Mouse (Mus musculus): Measurements from ENCODE around the gene Gm9857. TPM values are rescaled to one million over a fixed set of nuclear protein-coding genes. Genes with fewer than 3 reads are reported as not detected.

Gene Gm9857
- not detected in 2 replicates for polyA plus RNA-seq (2021; fragmentation: Nextera tagmentation)
- long read RNA-seq, experiment 1 = 0 reads
- long read RNA-seq, experiment 2 = 0 reads

DNA sequence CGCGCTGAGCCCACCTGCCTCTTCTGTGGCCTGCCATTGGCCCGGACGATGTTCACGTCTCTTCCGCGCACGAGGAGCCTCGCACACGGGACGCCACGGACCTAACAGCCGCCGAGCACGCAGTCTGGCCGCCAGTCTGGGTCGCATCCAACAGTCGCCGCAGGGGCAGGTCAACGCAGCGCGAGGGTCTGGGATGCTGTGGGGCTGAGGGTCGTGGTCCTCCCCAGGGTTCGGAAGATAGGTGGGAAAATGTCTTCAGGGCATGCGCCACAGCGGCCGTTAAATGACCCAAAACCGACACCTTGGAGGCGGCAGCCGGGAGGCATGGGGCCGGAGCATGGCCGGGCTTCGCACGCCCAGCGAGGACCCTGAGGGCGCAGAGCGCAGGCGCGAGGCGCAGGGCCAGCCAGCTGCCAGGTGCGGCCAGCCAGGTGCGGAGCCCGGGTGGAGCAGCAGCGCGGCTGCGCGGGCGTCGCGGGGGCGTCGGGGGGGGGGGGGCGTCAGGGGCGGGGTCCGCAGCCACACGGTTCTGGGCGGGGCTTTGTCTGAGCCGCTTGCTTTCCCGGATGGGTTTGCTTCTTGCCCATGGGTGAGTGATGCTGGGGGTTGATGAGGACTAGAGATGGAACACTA, at the start of gene Gm9857:
Gene Gm9857, minus strand, starts transcription at position 445 of the 633 bp plus-strand sequence.

GRCm38 (mm10) chr3:108939573-108939972, 672 bp downstream of the Gm9857 start, which contains the start of gene Henmt1:
Gene Henmt1, plus strand, starts transcription at chr3:108939873.

DNA sequence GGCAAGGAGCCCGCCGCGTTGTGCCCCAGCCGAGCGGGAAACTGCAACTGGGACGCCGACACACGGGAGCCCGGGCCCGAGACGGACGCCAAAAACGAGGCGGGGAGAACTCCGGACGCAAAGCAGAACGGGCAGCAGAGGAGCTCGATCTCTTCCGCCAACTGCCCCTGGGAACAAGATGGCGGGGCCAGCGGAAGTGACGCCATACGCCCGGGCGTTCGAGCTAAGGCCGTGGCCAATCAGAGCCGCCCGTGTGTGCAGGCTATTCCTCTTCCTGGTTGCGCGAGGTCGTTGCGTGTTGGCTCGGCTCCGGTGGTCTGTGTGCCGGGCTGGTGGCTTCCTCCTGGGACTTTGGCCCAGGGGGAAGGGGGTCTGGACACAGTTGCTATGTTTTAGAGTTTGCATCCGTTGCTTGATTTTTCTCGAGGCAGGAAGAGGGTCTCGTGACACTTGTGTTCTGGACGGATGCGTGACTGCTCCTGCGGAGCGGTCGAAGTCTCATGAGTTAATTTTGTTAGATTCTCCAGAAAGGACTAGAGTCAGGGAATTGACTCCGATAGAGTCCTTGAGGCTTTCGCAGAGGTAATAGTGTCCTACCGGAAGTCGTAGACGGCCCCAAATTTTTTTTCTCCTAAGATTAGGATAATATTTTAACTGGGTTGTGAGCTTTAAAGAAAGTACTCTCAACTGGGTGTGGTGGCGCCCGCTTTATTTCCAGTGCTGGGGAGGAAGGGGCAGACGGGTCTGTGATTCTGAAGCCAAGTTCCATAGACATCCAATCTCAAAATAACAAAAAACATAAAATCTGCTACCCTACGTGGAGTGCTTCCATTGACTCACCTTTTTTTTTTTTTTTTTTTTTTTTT, 28.5 kb downstream of the Gm9857 start, which contains the start of gene Prpf38b:
Gene Prpf38b, minus strand, starts transcription at position 180 of the 866 bp plus-strand sequence.

Other genes starting within 250 kb of the Gm9857 start
- 7.3 and 8.0 TPM in 2 replicates for gene Gpsm2, start 218.1 kb downstream of the Gm9857 start, polyA plus RNA-seq (2021; fragmentation: Nextera tagmentation)
- not detected in 2 replicates for gene Aknad1, start 200.8 kb downstream of the Gm9857 start, polyA plus RNA-seq (2021; fragmentation: Nextera tagmentation)
- 16.3 and 23.1 TPM in 2 replicates for gene Stxbp3, start 99.9 kb downstream of the Gm9857 start, polyA plus RNA-seq (2021; fragmentation: Nextera tagmentation)
- 0.04 TPM in 1 of 2 replicates, not detected in the other for gene Fndc7, start 50.4 kb downstream of the Gm9857 start, polyA plus RNA-seq (2021; fragmentation: Nextera tagmentation)
- gene Prpf38b, start 28.7 kb downstream of the Gm9857 start, polyA plus RNA-seq (2021; fragmentation: Nextera tagmentation) = 12.4 and 12.9 TPM in 2 replicates
- 2.4 and 3.8 TPM in 2 replicates for gene Henmt1, start 572 bp downstream of the Gm9857 start, polyA plus RNA-seq (2021; fragmentation: Nextera tagmentation)
- gene Fam102b, start 87.2 kb upstream of the Gm9857 start, polyA plus RNA-seq (2021; fragmentation: Nextera tagmentation) = 2.9 and 3.3 TPM in 2 replicates
- gene Slc25a54, start 140.0 kb upstream of the Gm9857 start, polyA plus RNA-seq (2021; fragmentation: Nextera tagmentation) = not detected in 2 replicates
- gene Slc25a24, start 182.7 kb upstream of the Gm9857 start, polyA plus RNA-seq (2021; fragmentation: Nextera tagmentation) = 0.88 and 1.3 TPM in 2 replicates